Mouse (Mus musculus) MEL (cell line): ENCODE measurements around the gene Artn. TPM values are rescaled to one million over a fixed set of nuclear protein-coding genes. Genes with fewer than 3 reads are reported as not detected.

Source experiments
- DNase-seq: peaks from one replicate; pipeline ENCODE4 v3.0.0; 2011; ENCODE audit warnings: low read depth, low spot score
- H3K27ac ChIP-seq: 2 replicates; pipeline ENCODE4 v1.5.1; 2012; ENCODE audit warnings: low read depth, mild to moderate bottlenecking, control low read depth, low read length, moderate library complexity; ENCODE audit not compliant: control insufficient read depth
- H3K27me3 ChIP-seq, 2 experiments: fragments of 150-350 bp in 1 of 2; sonication (generic) in 1 of 2; 2 replicates each; pipeline ENCODE4 v1.6.1; 2012; ENCODE audit warnings: low read length in 2 of 2, mild to moderate bottlenecking in 2 of 2, improper control_type of control experiment in 1 of 2, moderate library complexity in 1 of 2; ENCODE audit not compliant: insufficient read depth in 2 of 2, control insufficient read depth in 1 of 2
- H3K36me3 ChIP-seq, 2 experiments: 2 replicates each; pipeline ENCODE4 v1.6.1; 2012 to 2014; ENCODE audit warnings: low read length in 2 of 2, improper control_type of control experiment in 1 of 2, inconsistent platforms in 1 of 2, mild to moderate bottlenecking in 1 of 2; ENCODE audit not compliant: insufficient read depth in 2 of 2, control insufficient read depth in 1 of 2
- H3K4me1 ChIP-seq, 2 experiments: fragments of 150-350 bp in 1 of 2; sonication (generic) in 1 of 2; 2 replicates each; pipeline ENCODE4 v1.6.1; 2012; ENCODE audit warnings: low read length in 2 of 2, improper control_type of control experiment in 1 of 2, mild to moderate bottlenecking in 1 of 2; ENCODE audit not compliant: insufficient read depth in 2 of 2, control insufficient read depth in 1 of 2
- H3K4me3 ChIP-seq, 2 experiments: fragments of 150-350 bp in 1 of 2; sonication (generic) in 1 of 2; 2 replicates each; pipeline ENCODE4 v1.5.1; 2012; ENCODE audit warnings: low read depth in 2 of 2, low read length in 2 of 2, mild to moderate bottlenecking in 2 of 2, moderate library complexity in 2 of 2, control low read depth in 1 of 2, improper control_type of control experiment in 1 of 2; ENCODE audit not compliant: control insufficient read depth in 1 of 2, insufficient read depth in 1 of 2
- H3K79me2 ChIP-seq: 2 replicates; pipeline ENCODE4 v1.6.1; 2012; ENCODE audit warnings: mild to moderate bottlenecking, low read length, moderate library complexity; ENCODE audit not compliant: control insufficient read depth, poor library complexity, insufficient read depth
- H3K9ac ChIP-seq: 2 replicates; pipeline ENCODE4 v1.6.1; 2012; ENCODE audit warnings: low read depth, mild to moderate bottlenecking, control low read depth, low read length, moderate library complexity; ENCODE audit not compliant: control insufficient read depth, poor library complexity, severe bottlenecking
- H3K9me3 ChIP-seq: fragments of 150-350 bp; sonication (generic); replicated peaks from 2 replicates; pipeline ENCODE4 v1.6.1; 2012; ENCODE audit warnings: mild to moderate bottlenecking, low read length, improper control_type of control experiment, moderate library complexity; ENCODE audit not compliant: insufficient read depth
- BHLHE40 ChIP-seq: IDR thresholded peaks from 2 replicates; pipeline ENCODE4 v1.6.1; 2012; ENCODE audit warnings: low read depth, mild to moderate bottlenecking, inconsistent platforms, low read length, improper control_type of control experiment, borderline replicate concordance
- CHD2 ChIP-seq: IDR thresholded peaks from 2 replicates; pipeline ENCODE4 v1.6.1; 2011; ENCODE audit warnings: low read length, improper control_type of control experiment
- EP300 ChIP-seq, 2 experiments: IDR thresholded peaks; 2 replicates each; pipeline ENCODE4 v1.6.1; 2011; ENCODE audit warnings: improper control_type of control experiment in 2 of 2, low read length in 2 of 2, low read depth in 1 of 2, mild to moderate bottlenecking in 1 of 2
- GABPA ChIP-seq: IDR thresholded peaks from 2 replicates; pipeline ENCODE4 v1.6.1; 2012; ENCODE audit warnings: low read depth, mild to moderate bottlenecking, inconsistent platforms, low read length, improper control_type of control experiment, moderate library complexity
- GATA1 ChIP-seq: IDR thresholded peaks from 2 replicates; pipeline ENCODE4 v1.6.1; 2011; ENCODE audit warnings: low read depth, low read length, improper control_type of control experiment
- JUND ChIP-seq: IDR thresholded peaks from 2 replicates; pipeline ENCODE4 v1.6.1; 2011; ENCODE audit warnings: low read depth, mild to moderate bottlenecking, improper control_type of control experiment, low read length
- MAX ChIP-seq: IDR thresholded peaks from 2 replicates; pipeline ENCODE4 v1.6.1; 2011; ENCODE audit warnings: low read length, improper control_type of control experiment
- MEF2A ChIP-seq: IDR thresholded peaks from 2 replicates; pipeline ENCODE4 v1.6.1; 2014; ENCODE audit warnings: low read depth, mild to moderate bottlenecking, inconsistent platforms, low read length, improper control_type of control experiment; ENCODE audit not compliant: poor library complexity, insufficient replicate concordance, severe bottlenecking; ENCODE audit errors: extremely low read depth
- MXI1 ChIP-seq: IDR thresholded peaks from 2 replicates; pipeline ENCODE4 v1.6.1; 2011; ENCODE audit warnings: mild to moderate bottlenecking, low read depth, low read length, improper control_type of control experiment
- MYC ChIP-seq: IDR thresholded peaks from 2 replicates; pipeline ENCODE4 v1.6.1; 2011; ENCODE audit warnings: low read depth, mild to moderate bottlenecking, low read length, improper control_type of control experiment, moderate library complexity
- POLR2A ChIP-seq, 2 experiments: IDR thresholded peaks; 2 replicates each; pipeline ENCODE4 v1.6.1; 2011 to 2012; ENCODE audit warnings: low read length in 2 of 2, mild to moderate bottlenecking in 2 of 2, control low read depth in 1 of 2, improper control_type of control experiment in 1 of 2, low read depth in 1 of 2, moderate library complexity in 1 of 2; ENCODE audit not compliant: control insufficient read depth in 1 of 2, insufficient read depth in 1 of 2, poor library complexity in 1 of 2
- POLR2AphosphoS2 ChIP-seq: IDR thresholded peaks from 2 replicates; pipeline ENCODE4 v1.6.1; 2011; ENCODE audit warnings: low read length, improper control_type of control experiment
- RCOR1 ChIP-seq: IDR thresholded peaks from 2 replicates; pipeline ENCODE4 v1.6.1; 2012; ENCODE audit warnings: low read depth, mild to moderate bottlenecking, inconsistent platforms, low read length, improper control_type of control experiment
- TAL1 ChIP-seq: IDR thresholded peaks from 2 replicates; pipeline ENCODE4 v1.6.1; 2012; ENCODE audit warnings: mild to moderate bottlenecking, inconsistent platforms, low read length, moderate library complexity, mixed read lengths
- TBP ChIP-seq: IDR thresholded peaks from 2 replicates; pipeline ENCODE4 v1.8.0; 2011; ENCODE audit warnings: low read depth, low read length, improper control_type of control experiment
- TCF12 ChIP-seq: IDR thresholded peaks from 2 replicates; pipeline ENCODE4 v1.6.1; 2014; ENCODE audit warnings: low read depth, mild to moderate bottlenecking, inconsistent platforms, low read length, improper control_type of control experiment, moderate library complexity
- UBTF ChIP-seq: IDR thresholded peaks from 2 replicates; pipeline ENCODE4 v1.6.1; 2012; ENCODE audit warnings: low read depth, mild to moderate bottlenecking, inconsistent platforms, low read length, improper control_type of control experiment, moderate library complexity, borderline replicate concordance; ENCODE audit not compliant: insufficient read depth
- USF1 ChIP-seq: IDR thresholded peaks from 2 replicates; pipeline ENCODE4 v1.6.1; 2014; ENCODE audit warnings: low read depth, mild to moderate bottlenecking, inconsistent platforms, low read length, improper control_type of control experiment, moderate library complexity
- ZC3H11A ChIP-seq: IDR thresholded peaks from 2 replicates; pipeline ENCODE4 v1.6.1; 2012; ENCODE audit warnings: low read depth, mild to moderate bottlenecking, inconsistent platforms, low read length, improper control_type of control experiment
- polyA plus RNA-seq, 2 experiments: library from polyadenylated mRNA; stranded (reverse) in 1 of 2; unstranded in 1 of 2; fragments of >175 nt in 1 of 2; fragments of >200 nt in 1 of 2; gene quantifications; 2 replicates each; pipeline versions ENCODE4 v1.2.1 to v1.2.4; 2012; ENCODE audit warnings: low replicate concordance in 2 of 2, low read depth in 1 of 2; ENCODE audit not compliant: insufficient read length in 2 of 2, insufficient read depth in 1 of 2, missing spikeins in 1 of 2
- total RNA-seq: library from RNA; depleted of rRNA; stranded (reverse); fragments of 300-350 nt; gene quantifications from 2 replicates; pipeline ENCODE4 v1.2.3, GENCODE M21; 2012

Gene Artn
- total and polyA plus RNA-seq, 3 experiments, result 0.08 to 0.21 TPM; not detected in 1

- peaks cover 0 to 11% of the 10 kb centered on the region in 2 experiments; a peak in 3 of 4 replicates for H3K36me3 ChIP-seq
- H3K79me2 ChIP-seq, result peaks cover 31% of the 10 kb centered on the region
- H3K4me1 ChIP-seq, result peaks cover 0 to 12% of the 10 kb centered on the region in 2 experiments; a peak in 2 of 4 replicates
- H3K27ac ChIP-seq, result no peak overlapping the region
- no peaks in the 10 kb centered on the region for H3K27me3 ChIP-seq
- no peak overlapping the region for H3K4me3 ChIP-seq
- no peak for TF ChIP-seq TBP
- TF ChIP-seq MAX, result no peak
- no peak for TF ChIP-seq POLR2AphosphoS2
- TF ChIP-seq GABPA, result no peak
- TF ChIP-seq USF1, result no peak
- no peak for TF ChIP-seq TAL1
- TF ChIP-seq POLR2A (IDR thresholded peaks at IDR 0.05; ENCODE audit: control insufficient read depth in 1 of 2, insufficient read depth in 1 of 2, low read depth in 1 of 2, low read length in 2 of 2, poor library complexity in 1 of 2), result no peak
- no peak for TF ChIP-seq MYC
- no peak for TF ChIP-seq ZC3H11A
- TF ChIP-seq EP300 (IDR thresholded peaks at IDR 0.05; ENCODE audit: low read depth in 1 of 2, low read length in 2 of 2), result no peak
- TF ChIP-seq MXI1, result no peak
- TF ChIP-seq TCF12, result no peak
- no peak for TF ChIP-seq UBTF
- no peaks in the 10 kb centered on the region for H3K9me3 ChIP-seq
- H3K9ac ChIP-seq, result no peak overlapping the region
- DNase-seq, result no peak
Measured at GRCm38 (mm10) chr4:117908834-117909453, 20.6 kb downstream of the Artn start.

GRCm38 (mm10) chr4:117906196-117906595 lies 23.4 kb downstream of the Artn start:
- Histone ChIP-seq H3K36me3 (peaks cover 1 to 5% of the 10 kb centered on the region in 2 experiments; a peak in 1 of 4 replicates), H3K27me3 (no peaks in the 10 kb centered on the region), H3K4me3 (no peak overlapping the region), H3K9me3 (no peaks in the 10 kb centered on the region), H3K9ac (no peak overlapping the region), H3K4me1 (no peaks in the 10 kb centered on the region; a peak in 1 of 4 replicates), H3K79me2 (peaks cover 7% of the 10 kb centered on the region; the same call in 1 of the 2 replicates), H3K27ac (no peak overlapping the region)
- no peak for DNase-seq
- TF ChIP-seq RCOR1 (no peak), MEF2A (no peak), CHD2 (no peak), MAX (no peak), MXI1 (no peak), BHLHE40 (no peak), UBTF (no peak), EP300 (IDR thresholded peaks at IDR 0.05; ENCODE audit: low read depth in 1 of 2, low read length in 2 of 2) (no peak), MYC (no peak), GATA1 (no peak), JUND (no peak)
